Comparison of ENCODE assay signal across 21 mouse cellular contexts in the genomic region with DNA sequence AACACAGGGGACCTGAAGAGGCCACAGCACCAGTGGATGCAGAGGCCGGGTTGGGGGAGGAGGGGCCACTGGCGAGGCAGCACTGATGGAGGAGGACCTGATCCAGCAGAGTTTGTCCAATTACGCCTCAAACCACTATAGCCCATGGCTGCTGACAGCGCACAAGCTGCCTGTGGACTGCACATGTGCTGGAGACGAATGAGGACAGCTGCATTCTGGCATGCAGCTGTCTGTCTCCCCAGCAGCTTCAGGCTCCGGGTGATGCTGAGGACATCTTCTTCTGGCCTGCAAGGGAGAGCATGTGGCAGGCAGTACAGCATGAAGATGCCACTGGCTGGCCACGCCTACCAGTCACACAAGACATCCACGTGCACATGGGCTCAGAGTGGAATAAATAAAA.
DNase-seq lines count a peak whose midpoint lies in the region; ATAC-seq lines count a peak whose summit lies in the region.
"Had no signal": no experiment of that assay in that cellular context is flagged by ENCODE, and none has a peak within 500 bp of the region (broad histone marks: within the 10 kb centered on the region; RNA-seq: fewer than 3 reads in every experiment).

No protein-coding gene starts in this region.

- no peak overlapping the region for H3K4me2 ChIP-seq in embryonic facial prominence, embryonic 14.5 days (ENCODE audit: low read depth, low read length)
- H3K4me2 ChIP-seq: heart, embryonic 13.5 days; hindbrain, embryonic 14.5 days had no signal

- H3K27ac ChIP-seq in embryonic facial prominence, embryonic 14.5 days (replicated peaks; ENCODE audit: low read depth, low read length), result no peak overlapping the region
- H3K27ac ChIP-seq in embryonic facial prominence, embryonic 10.5 days (replicated peaks), result no peak overlapping the region
- H3K27ac ChIP-seq: gastrocnemius, adult 2 months; heart, embryonic 13.5 days; hindbrain, embryonic 14.5 days had no signal

- no peak overlapping the region for H3K9ac ChIP-seq in embryonic facial prominence, embryonic 14.5 days (ENCODE audit: low read depth, low read length)
- H3K9ac ChIP-seq: heart, embryonic 13.5 days; hindbrain, embryonic 14.5 days had no signal

- ATAC-seq in embryonic facial prominence, embryonic 14.5 days (ENCODE audit: low read depth), result no peak
- ATAC-seq in megakaryocyte, adult 5-6 weeks (ENCODE audit: poor library complexity, severe bottlenecking), result no peak
- ATAC-seq in monocyte, adult 5-6 weeks (replicated peaks; ENCODE audit: insufficient number of reproducible peaks, low FRiP score, low TSS enrichment, poor library complexity, severe bottlenecking), result 0 out of 2 replicates have a peak, but pooled peaks have one; percentile 27
- ATAC-seq: activated CD4-positive, CD25-positive, alpha-beta regulatory T cell, adult 4 months; forebrain, embryonic 14.5 days; Patski had no signal

- H3K4me3 ChIP-seq in embryonic facial prominence, embryonic 14.5 days (ENCODE audit: low read depth, low read length), result no peak overlapping the region
- no peak overlapping the region for H3K4me3 ChIP-seq in embryonic facial prominence, embryonic 10.5 days
- peak overlapping the region; percentile 42 for H3K4me3 ChIP-seq in megakaryocyte, embryonic 14.5 days (replicated peaks)
- H3K4me3 ChIP-seq: gastrocnemius, adult 2 months; heart, embryonic 13.5 days had no signal

- WGBS in embryonic facial prominence, embryonic 14.5 days, result 82% methylated on average over 8 of the region's 8 CpGs
- 87% methylated on average over 8 of the region's 8 CpGs for WGBS in embryonic facial prominence, embryonic 10.5 days

- H3K27me3 ChIP-seq in embryonic facial prominence, embryonic 14.5 days (replicated peaks; ENCODE audit: control insufficient read depth, insufficient read depth, low read length), result no peaks in the 10 kb centered on the region
- H3K27me3 ChIP-seq in embryonic facial prominence, embryonic 10.5 days (replicated peaks; ENCODE audit: low read depth, poor library complexity, severe bottlenecking), result no peaks in the 10 kb centered on the region
- H3K27me3 ChIP-seq in megakaryocyte, embryonic 14.5 days (replicated peaks), result no peaks in the 10 kb centered on the region
- H3K27me3 ChIP-seq: CH12.LX; heart, embryonic 13.5 days; Patski had no signal

- H3K36me3 ChIP-seq in embryonic facial prominence, embryonic 14.5 days (ENCODE audit: control insufficient read depth, insufficient read depth, low read length), result no peaks in the 10 kb centered on the region
- H3K36me3 ChIP-seq in embryonic facial prominence, embryonic 10.5 days (replicated peaks), result no peaks in the 10 kb centered on the region
- H3K36me3 ChIP-seq in megakaryocyte, embryonic 14.5 days (replicated peaks; ENCODE audit: low read length), result no peaks in the 10 kb centered on the region
- H3K36me3 ChIP-seq: heart, embryonic 13.5 days had no signal

- no peaks in the 10 kb centered on the region for H3K9me3 ChIP-seq in embryonic facial prominence, embryonic 14.5 days (ENCODE audit: control insufficient read depth, low read length)
- H3K9me3 ChIP-seq in embryonic facial prominence, embryonic 10.5 days, result peaks cover 7% of the 10 kb centered on the region; the same call in 1 of the 2 replicates
- peaks cover 17% of the 10 kb centered on the region for H3K9me3 ChIP-seq in megakaryocyte, embryonic 14.5 days

- H3K4me1 ChIP-seq in embryonic facial prominence, embryonic 14.5 days (ENCODE audit: control insufficient read depth, insufficient read depth, low read length), result no peaks in the 10 kb centered on the region
- H3K4me1 ChIP-seq in embryonic facial prominence, embryonic 10.5 days, result no peaks in the 10 kb centered on the region
- H3K4me1 ChIP-seq in megakaryocyte, embryonic 14.5 days, result no peaks in the 10 kb centered on the region
- H3K4me1 ChIP-seq: heart, embryonic 13.5 days had no signal

- peak; percentile 2 for DNase-seq in embryonic facial prominence, embryonic 14.5 days (ENCODE audit: low spot score)
- no peak for DNase-seq in embryonic facial prominence, embryonic 10.5 days (ENCODE audit: low spot score)
- DNase-seq in kidney, postnatal 10 days, result peak; percentile 3
- no peak for DNase-seq in kidney, postnatal 4 days
- DNase-seq in retina, embryonic 14.5 days (ENCODE audit: low spot score), result no peak
- DNase-seq: adrenal gland, postnatal 14 days; cerebellum, adult 11-12 months; cerebellum, adult 9-10 months; cerebellum, postnatal 25 days; gastrocnemius, adult 2 months; gastrocnemius, postnatal 25 days; heart, postnatal 36 days had no signal

Comparison
In these comparisons a context has a peak if more than half of its experiments do, and no peak if none do; other contexts are left out.
1. DNase-seq: peak in embryonic facial prominence, embryonic 14.5 days (single experiment) and kidney, postnatal 10 days (single experiment); none in embryonic facial prominence, embryonic 10.5 days (single experiment), kidney, postnatal 4 days (0 of 2) and retina, embryonic 14.5 days (single experiment).